Mouse (Mus musculus) E14TG2a.4 (cell line): ENCODE measurements at regions not wholly inside any gene's neighbourhood (a gene's known extent, or its start where the extent isn't known, plus 50 kb on each side); places are given as distances from the start of the nearest gene placed in this dataset.

Experiments used
- CTCF ChIP-seq: conservative IDR thresholded peaks from 2 replicates; pipeline ENCODE4 v1.5.1; 2014; ENCODE audit warnings: low read length
- NANOG ChIP-seq: IDR thresholded peaks from 2 replicates; pipeline ENCODE4 v1.6.1; 2014; ENCODE audit warnings: borderline replicate concordance, low read length, mixed read lengths
- POU5F1 ChIP-seq: IDR thresholded peaks from 2 replicates; pipeline ENCODE4 v1.6.1; 2014; ENCODE audit warnings: low read length, borderline replicate concordance

DNA sequence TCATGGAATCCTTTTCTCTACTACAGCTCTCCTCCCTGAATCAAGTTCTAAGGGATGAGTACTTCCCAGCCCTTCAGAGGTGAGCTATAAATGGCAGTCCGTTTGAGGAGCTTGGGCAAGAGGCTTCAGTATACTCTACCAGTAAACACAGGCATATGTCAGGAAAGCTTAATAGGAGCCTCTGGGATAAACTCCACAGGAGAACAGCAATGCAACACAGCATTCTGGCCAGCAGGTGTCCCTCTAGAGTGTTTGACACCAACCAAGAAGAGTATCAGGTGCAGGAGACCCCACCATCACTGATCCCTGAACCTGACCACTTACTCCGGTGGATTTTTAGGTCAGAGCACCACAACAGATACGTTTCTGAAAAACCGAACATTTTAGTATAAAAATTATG lies 178.0 kb upstream of the Klf14 start:
- peak; percentile 65 for TF ChIP-seq CTCF
- TF ChIP-seq NANOG, result no peak
- no peak for TF ChIP-seq POU5F1
